Mouse (Mus musculus): ENCODE data around the gene Tas2r123.

Tas2r123 gene

GRCm38 (mm10) chr6:132846842-132847241 lies at the start of gene Tas2r123:
Gene Tas2r123 (plus strand): TSS chr6:132847142.
- DNase-seq (ENCODE audit: low read depth, low spot score), result no peak

DNA sequence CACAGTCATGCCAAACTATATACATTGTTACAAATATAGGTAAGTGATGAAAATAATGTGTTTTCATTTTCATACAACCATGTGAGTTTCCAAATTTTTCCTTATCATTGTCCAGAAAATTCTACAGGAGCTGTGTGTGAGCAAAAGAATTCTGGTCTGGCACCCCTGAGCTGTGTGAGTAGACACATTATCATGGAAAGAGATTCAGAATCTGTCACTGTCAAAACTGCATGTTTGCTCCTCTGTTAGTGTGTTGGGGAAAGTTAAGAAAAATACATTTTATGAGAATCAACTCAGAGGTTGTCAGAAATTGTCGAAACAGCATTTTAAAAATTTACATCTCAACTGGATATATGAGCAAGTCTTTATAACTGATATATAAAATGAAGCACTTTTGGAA lies 44.4 kb upstream of the Tas2r123 start, which contains the start of gene Tas2r117:
Tas2r117 (plus strand) TSS at position 301 of the 400 bp plus-strand sequence.
- DNase-seq (ENCODE audit: low read depth, low spot score), result no peak

GRCm38 (mm10) chr6:132855138-132855537 lies 8.2 kb downstream of the Tas2r123 start, which contains the start of gene Tas2r116:
Gene Tas2r116 (plus strand): TSS chr6:132855438.
- DNase-seq (ENCODE audit: low read depth, low spot score), result no peak

DNA sequence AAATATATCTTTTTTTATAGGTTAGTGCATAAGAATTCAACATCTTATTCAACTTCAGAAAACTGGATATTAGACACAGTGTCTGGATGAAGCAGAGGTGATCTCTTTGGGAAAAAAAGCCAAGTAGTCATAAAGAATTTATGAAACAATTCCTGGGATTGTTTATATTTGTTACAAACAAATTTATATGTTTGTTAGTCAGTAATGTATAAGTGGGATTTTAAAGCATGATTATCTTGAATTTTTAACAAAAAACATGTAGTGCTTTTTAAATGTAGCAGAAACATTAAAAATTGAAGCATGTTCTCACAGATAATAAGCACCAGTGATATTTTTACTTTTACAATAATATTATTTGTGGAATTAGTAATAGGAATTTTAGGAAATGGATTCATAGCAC lies 20.8 kb downstream of the Tas2r123 start, which contains the start of gene Tas2r110:
Tas2r110 (plus strand) TSS at position 301 of the 400 bp plus-strand sequence.
- DNase-seq (ENCODE audit: low read depth, low spot score), result no peak

- DNase-seq (ENCODE audit: low read depth, low spot score), result no peak
These were observed 45.8 kb downstream of the Tas2r123 start, which contains the start of gene Tas2r113 for GRCm38 (mm10) chr6:132892711-132893110. Gene Tas2r113 (plus strand): TSS chr6:132893011.
